Mouse (Mus musculus) leukemia stem cell, adult 10-12 weeks (primary cell): Measurements from ENCODE around the gene Awat1. TPM values are rescaled to one million over a fixed set of nuclear protein-coding genes. Genes with fewer than 3 reads are reported as not detected.

ENCODE experiments used
- polyA plus RNA-seq: library from polyadenylated mRNA; stranded (reverse); fragments of >175 nt; gene quantifications from 2 replicates; pipeline ENCODE4 v1.2.3, GENCODE M21; 2012; ENCODE audit warnings: low replicate concordance

The Awat1 gene
- not detected in 2 replicates for polyA plus RNA-seq

DNA sequence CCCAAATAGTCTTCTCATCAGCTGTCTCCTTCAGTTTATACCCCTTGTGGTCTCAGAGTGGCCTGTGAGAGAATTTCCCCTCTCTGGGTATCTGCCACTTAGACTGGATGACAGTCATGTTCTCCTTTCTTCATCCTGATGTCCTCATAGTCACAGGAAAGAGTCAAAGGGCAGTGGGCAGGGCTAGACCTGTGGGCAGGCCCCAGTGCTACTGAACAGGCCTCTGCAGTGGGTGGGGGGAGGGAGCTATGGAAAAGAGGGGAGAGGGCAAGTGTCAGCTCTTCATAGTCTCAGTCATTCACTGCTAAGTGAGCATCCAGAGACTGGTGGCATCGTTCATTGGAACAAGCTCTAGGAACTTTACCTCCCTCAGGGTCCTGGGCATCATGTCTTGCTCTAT is at the start of gene Awat1:
Awat1 (plus strand) TSS at position 301 of the 400 bp plus-strand sequence.

DNA sequence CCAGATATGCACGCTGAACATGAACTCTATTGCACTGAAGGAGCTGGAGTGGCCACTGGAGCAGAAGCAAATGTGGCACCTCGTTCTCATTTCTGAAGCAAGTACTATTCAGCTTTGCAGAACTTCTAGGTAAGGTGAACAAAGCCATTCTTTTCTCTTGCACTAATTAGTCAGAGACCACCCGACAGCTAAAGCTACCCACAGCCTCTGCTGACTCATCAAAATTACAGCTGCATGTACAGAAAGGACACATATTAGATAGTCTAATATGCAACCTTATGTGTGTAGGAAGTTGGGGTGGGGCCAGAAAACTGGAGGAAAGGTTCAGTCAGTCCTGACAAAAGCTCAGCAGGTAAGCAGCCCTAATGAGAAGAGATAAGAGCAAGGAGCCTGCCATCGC is 47.6 kb upstream of the Awat1 start, which contains the start of gene Dgat2l6:
Dgat2l6 (plus strand) TSS at position 368 of the 400 bp plus-strand sequence.

DNA sequence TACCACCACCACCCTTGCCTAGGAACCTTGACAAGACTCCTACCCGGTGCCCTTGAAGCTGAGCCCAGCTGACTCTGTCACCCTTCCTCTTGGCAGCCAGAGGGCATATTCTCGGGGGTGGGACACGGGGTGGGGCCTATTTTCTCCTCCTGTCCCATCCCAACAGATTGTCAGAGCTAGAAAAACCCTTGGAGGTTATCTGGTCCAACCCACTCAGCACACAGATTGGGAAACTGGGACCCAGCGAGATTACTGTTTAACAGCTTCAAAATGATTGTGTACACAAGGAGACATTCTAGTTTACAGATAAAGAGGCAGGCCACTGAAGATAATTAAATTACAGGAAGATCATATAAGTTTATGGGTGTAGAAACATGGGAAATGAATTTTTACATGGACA is 22.7 kb downstream of the Awat1 start, which contains the start of gene P2ry4:
P2ry4 (minus strand) TSS at position 79 of the 400 bp plus-strand sequence.

DNA sequence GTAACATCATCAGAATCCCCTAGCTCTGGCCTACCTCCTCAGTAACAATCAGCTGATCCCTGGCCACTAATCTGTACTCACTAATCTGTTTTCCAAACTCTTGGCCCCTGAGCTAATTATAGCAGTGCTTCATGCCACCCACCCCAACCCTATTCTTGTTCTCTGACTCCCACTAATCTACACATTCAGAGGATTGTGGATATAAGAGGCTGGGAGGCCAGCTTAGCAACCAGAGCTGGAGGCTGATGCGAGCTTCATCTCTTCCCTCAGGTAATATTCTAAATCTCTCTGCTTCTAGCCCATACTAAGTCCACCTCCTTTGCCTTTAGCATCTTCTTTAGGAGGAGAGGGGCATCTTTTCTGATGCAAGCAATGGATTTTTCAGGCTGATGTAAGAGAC is 33.3 kb downstream of the Awat1 start, which contains the start of gene Arr3:
Arr3 (plus strand) TSS at position 184 of the 400 bp plus-strand sequence.

DNA sequence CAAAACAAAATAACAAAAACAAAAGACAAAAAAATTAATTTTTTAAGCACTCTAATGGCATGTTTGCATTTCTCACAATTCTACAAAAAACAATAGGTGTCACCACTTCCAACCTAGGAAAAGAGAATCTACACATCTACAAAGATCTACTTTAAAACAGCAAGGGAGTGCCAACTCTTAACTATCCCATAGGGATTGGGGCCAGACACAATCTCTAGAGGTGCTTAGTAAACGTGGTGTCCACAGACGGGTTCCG is 53.4 kb downstream of the Awat1 start, which contains the start of gene Kif4:
Kif4 (plus strand) TSS at position 192 of the 256 bp plus-strand sequence.

DNA sequence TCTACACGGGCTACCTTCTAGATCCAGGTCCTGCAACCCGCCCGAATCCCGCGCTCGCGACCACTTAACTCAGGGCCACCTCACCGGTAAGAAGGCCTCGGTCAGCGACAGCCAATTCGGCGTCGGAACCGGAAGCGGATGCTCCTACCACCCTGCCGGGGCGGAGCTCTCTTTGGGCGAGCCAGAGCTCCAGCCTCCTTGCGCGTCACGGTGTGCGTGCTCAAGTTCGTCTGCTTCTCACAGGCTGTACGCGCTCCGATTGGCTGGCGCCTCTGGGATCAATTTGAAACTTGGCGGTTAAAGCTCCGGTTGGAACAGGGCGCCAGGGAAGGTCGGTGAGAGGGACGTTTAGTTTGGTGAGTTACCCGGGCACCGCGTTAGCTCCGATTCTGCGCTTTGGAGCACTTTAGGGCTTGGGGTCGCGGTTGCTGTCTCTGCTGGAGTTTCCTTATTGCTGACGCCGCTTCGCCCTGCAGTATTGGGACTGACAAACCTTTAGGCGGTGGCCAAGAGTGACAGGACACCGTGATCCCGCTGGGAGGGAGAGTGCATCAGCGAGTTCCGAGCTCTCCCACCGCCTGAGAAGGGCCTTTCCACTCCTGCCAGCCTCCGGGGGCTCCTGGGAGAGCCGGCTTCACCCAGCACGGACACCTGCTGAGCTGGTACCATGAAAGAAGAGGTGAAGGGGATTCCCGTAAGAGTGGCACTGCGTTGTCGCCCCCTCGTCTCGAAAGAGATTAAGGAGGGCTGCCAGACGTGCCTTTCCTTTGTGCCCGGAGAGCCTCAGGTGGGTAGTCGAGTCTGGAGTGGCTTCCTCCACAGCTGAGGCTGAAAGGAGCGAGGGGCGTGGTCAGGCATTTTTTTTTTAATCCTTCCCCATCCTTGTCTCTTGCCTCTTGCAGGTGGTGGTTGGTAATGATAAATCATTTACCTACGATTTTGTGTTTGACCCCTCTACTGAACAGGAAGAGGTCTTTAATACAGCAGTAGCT is 54.0 kb downstream of the Awat1 start, which contains the start of gene Pdzd11:
Pdzd11 (minus strand) TSS at position 767 of the 992 bp plus-strand sequence.

Other genes starting within 250 kb of the Awat1 start
- gene Otud6a, start 143.2 kb upstream of the Awat1 start, polyA plus RNA-seq, result not detected in 2 replicates
- gene Awat2, start 129.5 kb upstream of the Awat1 start, polyA plus RNA-seq, result not detected in 2 replicates
- 8.0 and 11.4 TPM in 2 replicates for gene Igbp1, start 78.0 kb upstream of the Awat1 start, polyA plus RNA-seq
- not detected in 2 replicates for gene Dgat2l6, start 47.4 kb upstream of the Awat1 start, polyA plus RNA-seq
- not detected in 2 replicates for gene P2ry4, start 22.6 kb downstream of the Awat1 start, polyA plus RNA-seq
- gene Arr3, start 33.2 kb downstream of the Awat1 start, polyA plus RNA-seq, result not detected in 2 replicates
- gene Kif4, start 53.5 kb downstream of the Awat1 start, polyA plus RNA-seq, result 1.9 and 4.6 TPM in 2 replicates
- 1.5 and 10.4 TPM in 2 replicates for gene Pdzd11, start 54.3 kb downstream of the Awat1 start, polyA plus RNA-seq
- gene Gdpd2, start 157.6 kb downstream of the Awat1 start, polyA plus RNA-seq, result 0.32 and 1.5 TPM in 2 replicates
- gene Dlg3, start 195.5 kb downstream of the Awat1 start, polyA plus RNA-seq, result 0.10 and 0.28 TPM in 2 replicates